Mouse (Mus musculus) heart, embryonic 15.5 days (tissue): ENCODE measurements around the gene Kifc3. TPM values are rescaled to one million over a fixed set of nuclear protein-coding genes. Genes with fewer than 3 reads are reported as not detected.

Experiments used
- ATAC-seq: fragments of 200-750 bp; cut with Nextera tagmentation; replicated peaks from 2 replicates; pipeline ENCODE4 v1.8.0; 2017; ENCODE audit warnings: low read depth, moderate TSS enrichment; ENCODE audit not compliant: insufficient number of reproducible peaks, insufficient read depth, low FRiP score
- H3K27ac ChIP-seq: fragments of 300-500 bp; sonication (generic); 2 replicates; pipeline ENCODE4 v1.5.1; 2015; ENCODE audit warnings: mild to moderate bottlenecking, inconsistent platforms
- H3K27me3 ChIP-seq: fragments of 300-500 bp; sonication (generic); 2 replicates; pipeline ENCODE4 v1.6.1; 2015; ENCODE audit warnings: inconsistent platforms
- H3K36me3 ChIP-seq: fragments of 300-500 bp; sonication (generic); 2 replicates; pipeline ENCODE4 v1.6.1; 2015; ENCODE audit warnings: mild to moderate bottlenecking, inconsistent platforms
- H3K4me1 ChIP-seq: fragments of 300-500 bp; sonication (generic); replicated peaks from 2 replicates; pipeline ENCODE4 v1.6.1; 2015; ENCODE audit warnings: inconsistent platforms
- H3K4me2 ChIP-seq: fragments of 300-500 bp; sonication (generic); 2 replicates; pipeline ENCODE4 v1.6.1; 2015; ENCODE audit warnings: inconsistent platforms, mild to moderate bottlenecking, moderate library complexity
- H3K4me3 ChIP-seq: fragments of 300-500 bp; sonication (generic); 2 replicates; pipeline ENCODE4 v1.5.1; 2015; ENCODE audit warnings: mild to moderate bottlenecking, inconsistent platforms
- H3K9ac ChIP-seq: fragments of 300-500 bp; sonication (generic); 2 replicates; pipeline ENCODE4 v1.6.1; 2015; ENCODE audit warnings: mild to moderate bottlenecking, inconsistent platforms
- H3K9me3 ChIP-seq: fragments of 300-500 bp; sonication (generic); replicated peaks from 2 replicates; pipeline ENCODE4 v1.6.1; 2016; ENCODE audit warnings: inconsistent platforms
- WGBS: fragments of 180-500 bp; shearing (Covaris S2); methylation state at CpG from one replicate; pipeline ENCODE4 v1.1.7; 2015; ENCODE audit warnings: mixed read lengths; 5-methylcytosine and 5-hydroxymethylcytosine counted together
- polyA plus RNA-seq: library from polyadenylated mRNA; unstranded; fragments of >200 nt; fragmentation: Nextera tagmentation; extraction: Ambion mirVana; gene quantifications from 2 replicates; pipeline ENCODE4 v1.2.1, GENCODE M21; 2015

Gene Kifc3
- polyA plus RNA-seq, 1 experiment from 2014 or later: 15.7 TPM

GRCm38 (mm10) chr8:95131983-95132382 lies 70.6 kb downstream of the Kifc3 start:
- H3K27ac ChIP-seq: no peak overlapping the region
- ATAC-seq: no peak
- H3K36me3 ChIP-seq: peaks cover 14% of the 10 kb centered on the region; the same call in 1 of the 2 replicates
- H3K27me3 ChIP-seq: no peaks in the 10 kb centered on the region
- peaks cover 8% of the 10 kb centered on the region for H3K4me1 ChIP-seq
- no peaks in the 10 kb centered on the region for H3K9me3 ChIP-seq
- 71% methylated on average over 5 of the region's 5 CpGs for WGBS
- H3K4me2 ChIP-seq: no peak overlapping the region
- H3K9ac ChIP-seq: no peak overlapping the region
- H3K4me3 ChIP-seq: no peak overlapping the region

- Histone ChIP-seq H3K4me2 (no peak overlapping the region), H3K9me3 (no peaks in the 10 kb centered on the region), H3K27ac (no peak overlapping the region), H3K4me1 (0 out of 2 replicates have a peak, but pooled peaks cover 5% of the 10 kb centered on the region), H3K4me3 (no peak overlapping the region), H3K9ac (no peak overlapping the region), H3K27me3 (no peaks in the 10 kb centered on the region), H3K36me3 (peaks cover 14% of the 10 kb centered on the region; the same call in 1 of the 2 replicates)
- ATAC-seq: no peak
- 61% methylated on average over 15 of the region's 15 CpGs for WGBS
These were observed 71.6 kb downstream of the Kifc3 start for GRCm38 (mm10) chr8:95130966-95131537.

GRCm38 (mm10) chr8:95128750-95129260 lies 73.8 kb downstream of the Kifc3 start:
- Histone ChIP-seq H3K4me2 (no peak overlapping the region), H3K27me3 (no peaks in the 10 kb centered on the region), H3K27ac (no peak overlapping the region), H3K9me3 (no peaks in the 10 kb centered on the region), H3K9ac (no peak overlapping the region), H3K4me1 (0 out of 2 replicates have a peak, but pooled peaks cover 5% of the 10 kb centered on the region), H3K4me3 (no peak overlapping the region), H3K36me3 (peaks cover 16% of the 10 kb centered on the region; the same call in 1 of the 2 replicates)
- no peak for ATAC-seq
- WGBS: 86% methylated on average over 11 of the region's 11 CpGs

- Histone ChIP-seq H3K27me3 (no peaks in the 10 kb centered on the region), H3K4me1 (0 out of 2 replicates have a peak, but pooled peaks cover 5% of the 10 kb centered on the region), H3K9ac (no peak overlapping the region), H3K4me2 (no peak overlapping the region), H3K9me3 (no peaks in the 10 kb centered on the region), H3K36me3 (peaks cover 16% of the 10 kb centered on the region; the same call in 1 of the 2 replicates), H3K27ac (no peak overlapping the region), H3K4me3 (no peak overlapping the region)
- 64% methylated on average over 9 of the region's 9 CpGs for WGBS
- no peak for ATAC-seq
These were observed 75.0 kb downstream of the Kifc3 start for GRCm38 (mm10) chr8:95127658-95128057.

- Histone ChIP-seq H3K9me3 (no peaks in the 10 kb centered on the region), H3K4me1 (0 out of 2 replicates have a peak, but pooled peaks cover 5% of the 10 kb centered on the region), H3K4me3 (no peak overlapping the region), H3K36me3 (peaks cover 13% of the 10 kb centered on the region; the same call in 1 of the 2 replicates), H3K9ac (no peak overlapping the region), H3K27ac (no peak overlapping the region), H3K27me3 (no peaks in the 10 kb centered on the region), H3K4me2 (no peak overlapping the region)
- ATAC-seq: no peak
- 93% methylated on average over 11 of the region's 11 CpGs for WGBS
These were observed 76.1 kb downstream of the Kifc3 start for GRCm38 (mm10) chr8:95126497-95126896.

GRCm38 (mm10) chr8:95123455-95123854 lies 79.2 kb downstream of the Kifc3 start:
- 92% methylated on average over 5 of the region's 5 CpGs for WGBS
- no peak overlapping the region for H3K27ac ChIP-seq
- H3K4me1 ChIP-seq: no peaks in the 10 kb centered on the region
- H3K9me3 ChIP-seq: no peaks in the 10 kb centered on the region
- no peaks in the 10 kb centered on the region for H3K27me3 ChIP-seq
- H3K4me3 ChIP-seq: no peak overlapping the region
- H3K4me2 ChIP-seq: no peak overlapping the region
- no peak overlapping the region for H3K9ac ChIP-seq
- H3K36me3 ChIP-seq: peaks cover 10% of the 10 kb centered on the region; the same call in 1 of the 2 replicates
- no peak for ATAC-seq

- H3K36me3 ChIP-seq: no peaks in the 10 kb centered on the region
- 55% methylated on average over 3 of the region's 3 CpGs for WGBS
- no peak overlapping the region for H3K27ac ChIP-seq
- ATAC-seq: 0 out of 2 replicates have a peak, but pooled peaks have one; percentile 39
- no peak overlapping the region for H3K4me2 ChIP-seq
- no peak overlapping the region for H3K4me3 ChIP-seq
- H3K9me3 ChIP-seq: no peaks in the 10 kb centered on the region
- no peaks in the 10 kb centered on the region for H3K4me1 ChIP-seq
- 0 out of 2 replicates have a peak, but pooled peaks cover 4% of the 10 kb centered on the region for H3K27me3 ChIP-seq
- H3K9ac ChIP-seq: no peak overlapping the region
These were observed 88.9 kb downstream of the Kifc3 start for GRCm38 (mm10) chr8:95113750-95114149.

GRCm38 (mm10) chr8:95113108-95113507 lies 89.5 kb downstream of the Kifc3 start:
- ATAC-seq: no peak; the same call in 1 of the 2 replicates
- H3K27ac ChIP-seq: no peak overlapping the region
- 74% methylated on average over 4 of the region's 4 CpGs for WGBS

GRCm38 (mm10) chr8:95112594-95112993 lies 90.0 kb downstream of the Kifc3 start:
- Histone ChIP-seq H3K9ac (no peak overlapping the region), H3K4me3 (no peak overlapping the region), H3K4me2 (no peak overlapping the region), H3K27ac (no peak overlapping the region), H3K9me3 (no peaks in the 10 kb centered on the region), H3K27me3 (0 out of 2 replicates have a peak, but pooled peaks cover 4% of the 10 kb centered on the region), H3K4me1 (no peaks in the 10 kb centered on the region), H3K36me3 (peaks cover under 1% of the 10 kb centered on the region; the same call in 1 of the 2 replicates)
- no peak for ATAC-seq
- 90% methylated on average over 3 of the region's 3 CpGs for WGBS

More at GRCm38 (mm10) chr8:95113108-95113507, 89.5 kb downstream of the Kifc3 start:
- 0 out of 2 replicates have a peak, but pooled peaks cover 4% of the 10 kb centered on the region for H3K27me3 ChIP-seq
- no peak overlapping the region for H3K9ac ChIP-seq
- no peak overlapping the region for H3K4me3 ChIP-seq
- no peaks in the 10 kb centered on the region for H3K9me3 ChIP-seq
- no peak overlapping the region for H3K4me2 ChIP-seq
- H3K36me3 ChIP-seq: no peaks in the 10 kb centered on the region
- H3K4me1 ChIP-seq: no peaks in the 10 kb centered on the region

- H3K27ac ChIP-seq: no peak overlapping the region
- no peak overlapping the region for H3K4me3 ChIP-seq
- H3K9me3 ChIP-seq: no peaks in the 10 kb centered on the region
- H3K4me1 ChIP-seq: no peaks in the 10 kb centered on the region
- H3K27me3 ChIP-seq: 0 out of 2 replicates have a peak, but pooled peaks cover 4% of the 10 kb centered on the region
- no peak for ATAC-seq
- no peak overlapping the region for H3K4me2 ChIP-seq
- no peak overlapping the region for H3K9ac ChIP-seq
- 90% methylated on average over 13 of the region's 13 CpGs for WGBS
- H3K36me3 ChIP-seq: peaks cover 20% of the 10 kb centered on the region; the same call in 1 of the 2 replicates
These were observed 95.3 kb downstream of the Kifc3 start for GRCm38 (mm10) chr8:95107306-95107705.

GRCm38 (mm10) chr8:95101972-95102371 lies 100.6 kb downstream of the Kifc3 start:
- no peak overlapping the region for H3K9ac ChIP-seq
- H3K4me2 ChIP-seq: no peak overlapping the region
- H3K4me3 ChIP-seq: no peak overlapping the region
- H3K27me3 ChIP-seq: no peaks in the 10 kb centered on the region
- no peaks in the 10 kb centered on the region for H3K4me1 ChIP-seq
- no peak overlapping the region for H3K27ac ChIP-seq
- peaks cover 46% of the 10 kb centered on the region for H3K36me3 ChIP-seq
- no peak for ATAC-seq
- WGBS: 68% methylated on average over 4 of the region's 4 CpGs
- H3K9me3 ChIP-seq: no peaks in the 10 kb centered on the region
